8 mouse cellular contexts compared by ENCODE assay signal in genomic region chr1:97976072-97976471, GRCm38 (mm10).
DNase-seq lines count a peak whose midpoint lies in the region; ATAC-seq and TF ChIP-seq lines count a peak whose summit lies in the region.

No protein-coding gene starts in this region.

- 68% methylated on average over 13 of the region's 13 CpGs for WGBS in liver, adult 2 months
- WGBS in forebrain, postnatal 0 days, result 44% methylated on average over 13 of the region's 13 CpGs
- 50% methylated on average over 13 of the region's 13 CpGs for WGBS in limb, embryonic 12.5 days
- 42% methylated on average over 13 of the region's 13 CpGs for WGBS in stomach, embryonic 14.5 days

- no peak overlapping the region for H3K9ac ChIP-seq in liver, adult 2 months (ENCODE audit: low read depth, low read length)
- H3K9ac ChIP-seq in forebrain, postnatal 0 days, result peak overlapping the region; percentile 82; the same call in 1 of the 2 replicates
- no peak overlapping the region for H3K9ac ChIP-seq in limb, embryonic 12.5 days (replicated peaks)
- no peak overlapping the region for H3K9ac ChIP-seq in stomach, embryonic 14.5 days (replicated peaks; ENCODE audit: low read depth, low read length)

- H3K27me3 ChIP-seq in liver, adult 2 months (ENCODE audit: control insufficient read depth, insufficient read depth, low read length), result peaks cover 3% of the 10 kb centered on the region; the same call in 1 of the 2 replicates
- no peaks in the 10 kb centered on the region for H3K27me3 ChIP-seq in forebrain, postnatal 0 days (ENCODE audit: insufficient read depth, low read length)
- H3K27me3 ChIP-seq in limb, embryonic 12.5 days, result no peaks in the 10 kb centered on the region
- H3K27me3 ChIP-seq in stomach, embryonic 14.5 days (ENCODE audit: control insufficient read depth, insufficient read depth, low read length), result no peaks in the 10 kb centered on the region

- ATAC-seq in forebrain, postnatal 0 days, result no peak
- no peak for ATAC-seq in limb, embryonic 12.5 days (ENCODE audit: insufficient number of reproducible peaks, insufficient read depth, low FRiP score, low TSS enrichment, low read depth)
- ATAC-seq in stomach, embryonic 14.5 days (ENCODE audit: insufficient number of reproducible peaks, insufficient read depth, low FRiP score, low read depth), result no peak
- no peak for ATAC-seq in CD4-positive, CD25-positive, alpha-beta regulatory T cell, adult 4 months

- TF ChIP-seq CTCF in liver, adult 2 months (IDR thresholded peaks at IDR 0.05; ENCODE audit: low read depth, low read length), result no peak
- TF ChIP-seq CTCF in forebrain, postnatal 0 days (IDR thresholded peaks at IDR 0.05; ENCODE audit: low read depth), result no peak; the same call in 1 of the 2 replicates

- H3K27ac ChIP-seq in liver, adult 2 months (replicated peaks; ENCODE audit: insufficient read depth, low read depth, low read length), result no peak overlapping the region
- no peak overlapping the region for H3K27ac ChIP-seq in forebrain, postnatal 0 days (ENCODE audit: low read depth, low read length)
- no peak overlapping the region for H3K27ac ChIP-seq in limb, embryonic 12.5 days
- no peak overlapping the region for H3K27ac ChIP-seq in stomach, embryonic 14.5 days (ENCODE audit: low read length)

- peak overlapping the region; percentile 94 for H3K4me2 ChIP-seq in forebrain, postnatal 0 days (ENCODE audit: low read depth)
- peak overlapping the region; percentile 78 for H3K4me2 ChIP-seq in limb, embryonic 12.5 days
- peak overlapping the region; percentile 72 for H3K4me2 ChIP-seq in stomach, embryonic 14.5 days (replicated peaks; ENCODE audit: low read depth, low read length)

- no peaks in the 10 kb centered on the region for H3K4me1 ChIP-seq in liver, adult 2 months (ENCODE audit: control insufficient read depth, insufficient read depth, low read length)
- H3K4me1 ChIP-seq in forebrain, postnatal 0 days (ENCODE audit: insufficient read depth), result 0 out of 2 replicates have a peak, but pooled peaks cover 11% of the 10 kb centered on the region
- H3K4me1 ChIP-seq in limb, embryonic 12.5 days (replicated peaks), result peaks cover 17% of the 10 kb centered on the region
- H3K4me1 ChIP-seq in stomach, embryonic 14.5 days (ENCODE audit: control insufficient read depth, insufficient read depth, low read length), result 0 out of 2 replicates have a peak, but pooled peaks cover 6% of the 10 kb centered on the region

- H3K36me3 ChIP-seq in liver, adult 2 months (ENCODE audit: control insufficient read depth, insufficient read depth, low read length), result no peaks in the 10 kb centered on the region
- no peaks in the 10 kb centered on the region for H3K36me3 ChIP-seq in forebrain, postnatal 0 days (ENCODE audit: insufficient read depth)
- H3K36me3 ChIP-seq in limb, embryonic 12.5 days, result 0 out of 2 replicates have a peak, but pooled peaks cover 3% of the 10 kb centered on the region
- H3K36me3 ChIP-seq in stomach, embryonic 14.5 days (ENCODE audit: control insufficient read depth, insufficient read depth, low read length), result no peaks in the 10 kb centered on the region; the same call in 1 of the 2 replicates

- peak overlapping the region; percentile 33; the same call in 1 of the 2 replicates for H3K4me3 ChIP-seq in liver, adult 2 months (ENCODE audit: insufficient read depth, low read depth, low read length)
- peak overlapping the region; percentile 72 for H3K4me3 ChIP-seq in forebrain, postnatal 0 days (ENCODE audit: low read depth, low read length)
- H3K4me3 ChIP-seq in limb, embryonic 12.5 days (replicated peaks), result peak overlapping the region; percentile 73
- H3K4me3 ChIP-seq in stomach, embryonic 14.5 days (ENCODE audit: low read depth, low read length), result peak overlapping the region; percentile 70

- TF ChIP-seq POLR2A in liver, adult 2 months (IDR thresholded peaks at IDR 0.05; ENCODE audit: extremely low read depth, insufficient read depth, low read length), result no peak

- H3K9me3 ChIP-seq in forebrain, postnatal 0 days (ENCODE audit: low read length), result no peaks in the 10 kb centered on the region
- no peaks in the 10 kb centered on the region for H3K9me3 ChIP-seq in limb, embryonic 12.5 days
- H3K9me3 ChIP-seq in stomach, embryonic 14.5 days (ENCODE audit: control insufficient read depth, low read depth, low read length), result no peaks in the 10 kb centered on the region

- no peaks in the 10 kb centered on the region for H3K79me2 ChIP-seq in liver, adult 2 months (ENCODE audit: control insufficient read depth, insufficient read depth, low read length)

- peak; percentile 13 for DNase-seq in liver, adult 2 months (ENCODE audit: extremely low read depth, low read depth, low spot score)
- no peak for DNase-seq in liver
- peak; percentile 39 for DNase-seq in forebrain, postnatal 0 days
- DNase-seq in frontal cortex, adult 2 months (ENCODE audit: extremely low spot score in 1 of 2, low spot score in 1 of 2), result no peak
- DNase-seq in thymus, postnatal 14 days, result no peak

Comparison
In these comparisons a context has a peak if more than half of its experiments do, and no peak if none do; other contexts are left out.
1. DNase-seq: peak in liver, adult 2 months (single experiment) and forebrain, postnatal 0 days (single experiment); none in liver (single experiment), frontal cortex, adult 2 months (0 of 2) and thymus, postnatal 14 days (single experiment).
2. Peak in every context shown above with its lines, with median percentiles within 50 percentile points of each other: H3K4me3 ChIP-seq and H3K4me2 ChIP-seq.